In genomic region chr6:112246636-112247035, GRCm38 (mm10) we compare ENCODE assay signal across 17 mouse cellular contexts. TPM values are rescaled to one million over a fixed set of nuclear protein-coding genes. Genes with fewer than 3 reads are reported as not detected.
DNase-seq lines count a peak whose midpoint lies in the region; ATAC-seq lines count a peak whose summit lies in the region.
"Had no signal": no experiment of that assay in that cellular context is flagged by ENCODE, and none has a peak within 500 bp of the region (broad histone marks: within the 10 kb centered on the region; RNA-seq: fewer than 3 reads in every experiment).

No protein-coding gene starts in this region.

- peak; percentile 29 to 73 for DNase-seq in adrenal gland, adult (ENCODE audit: inconsistent age in 2 of 2, low spot score in 1 of 2)
- DNase-seq in adrenal gland, postnatal 4 days (ENCODE audit: low spot score in 2 of 2) = no peak
- peak; percentile 10 for DNase-seq in adrenal gland, postnatal 14 days
- no peak for DNase-seq in adrenal gland, adult 18-20 months (ENCODE audit: low spot score in 2 of 2)
- peak; percentile 6 for DNase-seq in ovary, adult 18-20 months (ENCODE audit: low spot score)
- no peak for DNase-seq in ovary, postnatal 14 days (ENCODE audit: low spot score)
- DNase-seq: adrenal gland, postnatal 25 days; B cell, adult 2 months; cerebellum, adult 11-12 months; cerebellum, adult 2 months; cerebellum, adult 9-10 months; cerebellum, postnatal 10 days; cerebellum, postnatal 25 days; forebrain, postnatal 0 days had no signal

- ATAC-seq in granulocyte monocyte progenitor cell, adult 5-6 weeks (replicated peaks; ENCODE audit: poor library complexity, severe bottlenecking) = no peak
- ATAC-seq: activated CD4-positive, CD25-positive, alpha-beta regulatory T cell, adult 4 months; CD4-positive, CD25-positive, alpha-beta regulatory T cell, adult 4 months had no signal

RNA-seq across cellular contexts. Expression of gene Lmcd1, which starts 26.9 kb away (rescaled TPM):
- total RNA-seq in adrenal gland, postnatal 4 days (2021) = 10 to 100 TPM; 12.1 to 15.9 TPM
- total RNA-seq in adrenal gland, postnatal 14 days (2021) = 5.6 and 8.4 TPM in 2 replicates
- total RNA-seq in adrenal gland, adult 18-20 months (2021) = 1 to 10 TPM; 6.4 to 7.9 TPM
- not detected in 2 replicates for total RNA-seq in granulocyte monocyte progenitor cell, adult 5-6 weeks (2014; fragmentation: Nextera tagmentation)
- not detected in 2 replicates for total RNA-seq in granulocyte monocyte progenitor cell, adult 5-6 weeks (2017)

Comparison
In these comparisons a context has a peak if more than half of its experiments do, and no peak if none do; other contexts are left out.
1. DNase-seq: peak in adrenal gland, adult (2 of 2), adrenal gland, postnatal 14 days (single experiment) and ovary, adult 18-20 months (single experiment); none in adrenal gland, postnatal 4 days (0 of 2), adrenal gland, adult 18-20 months (0 of 2) and ovary, postnatal 14 days (single experiment).